Mouse (Mus musculus) cerebellum, adult 9-11 months (tissue): ENCODE results near the gene Polr2l.
A peak's percentile ranks its signal among the peaks of the same experiment; 100 is the strongest.

Experiments
- DNase-seq: peaks from one replicate; pipeline ENCODE4 v3.0.0; 2022

Gene Polr2l

GRCm38 (mm10) chr7:141467230-141468030 lies 7.5 kb downstream of the Polr2l start, which contains the start of gene Cd151:
Gene Cd151 (plus strand): TSS chr7:141467392.
- peak; percentile 84 for DNase-seq

- peak; percentile 75 for DNase-seq
Observed at GRCm38 (mm10) chr7:141466607-141467148, 8.3 kb downstream of the Polr2l start.

GRCm38 (mm10) chr7:141466045-141466394 lies 8.9 kb downstream of the Polr2l start:
- DNase-seq, result peak; percentile 59

GRCm38 (mm10) chr7:141465388-141466044 lies 9.4 kb downstream of the Polr2l start:
- DNase-seq, result peak; percentile 68

GRCm38 (mm10) chr7:141464603-141465201 lies 10.2 kb downstream of the Polr2l start:
- DNase-seq, result peak; percentile 57

GRCm38 (mm10) chr7:141463824-141464602 lies 10.9 kb downstream of the Polr2l start:
- peak; percentile 52 for DNase-seq

- DNase-seq, result peak; percentile 71
Observed at GRCm38 (mm10) chr7:141462333-141462821, 12.6 kb downstream of the Polr2l start.

- DNase-seq, result peak; percentile 66
Observed at GRCm38 (mm10) chr7:141461521-141462332, 13.2 kb downstream of the Polr2l start.

GRCm38 (mm10) chr7:141460391-141461113 lies 14.4 kb downstream of the Polr2l start, which contains the start of gene Cracr2b:
Gene Cracr2b (plus strand): TSS chr7:141461094.
- DNase-seq, result peak; percentile 75

GRCm38 (mm10) chr7:141460001-141460390 lies 14.9 kb downstream of the Polr2l start:
- DNase-seq, result no peak

- DNase-seq, result peak; percentile 91
Observed at GRCm38 (mm10) chr7:141459301-141459711, 15.6 kb downstream of the Polr2l start.

- no peak for DNase-seq
Observed at GRCm38 (mm10) chr7:141458661-141459060, 16.3 kb downstream of the Polr2l start.

GRCm38 (mm10) chr7:141457986-141458660 lies 16.8 kb downstream of the Polr2l start:
- DNase-seq, result peak; percentile 78

- peak; percentile 67 for DNase-seq
Observed at GRCm38 (mm10) chr7:141457236-141457635, 17.7 kb downstream of the Polr2l start.

- no peak for DNase-seq
Observed at GRCm38 (mm10) chr7:141456739-141457138, 18.2 kb downstream of the Polr2l start.

GRCm38 (mm10) chr7:141455610-141456314 lies 19.2 kb downstream of the Polr2l start:
- peak; percentile 87 for DNase-seq

GRCm38 (mm10) chr7:141454967-141455551 lies 19.9 kb downstream of the Polr2l start, which contains the start of gene Pnpla2:
Gene Pnpla2 (plus strand): TSS chr7:141455198.
- peak; percentile 91 for DNase-seq

- DNase-seq, result no peak
Observed at GRCm38 (mm10) chr7:141453636-141454035, 21.3 kb downstream of the Polr2l start.

GRCm38 (mm10) chr7:141451928-141452327 lies 23.0 kb downstream of the Polr2l start:
- no peak for DNase-seq
